Mouse (Mus musculus) heart, postnatal 0 days (tissue): ENCODE measurements at regions not wholly inside any gene's neighbourhood (a gene's known extent, or its start where the extent isn't known, plus 50 kb on each side); places are given as distances from the start of the nearest gene placed in this dataset.

ENCODE experiments used
- CTCF ChIP-seq: IDR thresholded peaks from 2 replicates; pipeline ENCODE4 v1.5.1; 2016; ENCODE audit warnings: antibody characterized with exemption, control low read depth, low read depth
- EP300 ChIP-seq: IDR thresholded peaks from 2 replicates; pipeline ENCODE4 v1.6.1; 2016; ENCODE audit warnings: antibody characterized with exemption, low read depth

GRCm38 (mm10) chr1:184297001-184297740 is 263.1 kb upstream of the 1700056E22Rik start:
- TF ChIP-seq CTCF (no peak), EP300 (no peak)
